Mouse (Mus musculus) CH12.LX (cell line): ENCODE data around the gene Ffar2.

Experiments
- CTCF ChIP-seq, 2 experiments: IDR thresholded peaks in 1 of 2; conservative IDR thresholded peaks in 1 of 2; 2 replicates each; pipeline ENCODE4 v1.5.1; 2011 to 2012; ENCODE audit warnings: low read depth in 2 of 2, low read length in 2 of 2, improper control_type of control experiment in 1 of 2, inconsistent platforms in 1 of 2, mild to moderate bottlenecking in 1 of 2, moderate library complexity in 1 of 2
- E2F4 ChIP-seq: IDR thresholded peaks from 2 replicates; pipeline ENCODE4 v1.6.1; 2011; ENCODE audit warnings: low read depth, low read length, improper control_type of control experiment; ENCODE audit not compliant: insufficient replicate concordance
- ELF1 ChIP-seq: IDR thresholded peaks from 2 replicates; pipeline ENCODE4 v1.6.1; 2014; ENCODE audit warnings: low read depth, mild to moderate bottlenecking, inconsistent platforms, low read length, improper control_type of control experiment
- EP300 ChIP-seq: IDR thresholded peaks from 2 replicates; pipeline ENCODE4 v1.6.1; 2011; ENCODE audit warnings: low read length, improper control_type of control experiment
- GABPA ChIP-seq: IDR thresholded peaks from 2 replicates; pipeline ENCODE4 v1.6.1; 2012; ENCODE audit warnings: low read depth, low read length, improper control_type of control experiment, inconsistent platforms; ENCODE audit not compliant: insufficient replicate concordance
- HCFC1 ChIP-seq: IDR thresholded peaks from 2 replicates; pipeline ENCODE4 v1.6.1; 2012; ENCODE audit warnings: low read depth, mild to moderate bottlenecking, inconsistent platforms, low read length, improper control_type of control experiment
- MAZ ChIP-seq: IDR thresholded peaks from 2 replicates; pipeline ENCODE4 v1.6.1; 2012; ENCODE audit warnings: low read depth, mild to moderate bottlenecking, inconsistent platforms, low read length, improper control_type of control experiment, moderate library complexity
- PAX5 ChIP-seq: IDR thresholded peaks from 2 replicates; pipeline ENCODE4 v1.6.1; 2012; ENCODE audit warnings: low read length, inconsistent platforms, mixed read lengths
- TBP ChIP-seq: conservative IDR thresholded peaks from 2 replicates; pipeline ENCODE4 v1.6.1; 2011; ENCODE audit warnings: low read depth, low read length, improper control_type of control experiment
- TCF12 ChIP-seq: IDR thresholded peaks from 2 replicates; pipeline ENCODE4 v1.6.1; 2014; ENCODE audit warnings: low read depth, mild to moderate bottlenecking, inconsistent platforms, low read length, improper control_type of control experiment
- UBTF ChIP-seq: IDR thresholded peaks from 2 replicates; pipeline ENCODE4 v1.6.1; 2012; ENCODE audit warnings: low read depth, mild to moderate bottlenecking, inconsistent platforms, low read length, improper control_type of control experiment, moderate library complexity
- USF1 ChIP-seq: IDR thresholded peaks from 2 replicates; pipeline ENCODE4 v1.6.1; 2014; ENCODE audit warnings: low read depth, mild to moderate bottlenecking, inconsistent platforms, low read length, improper control_type of control experiment
- ZMIZ1 ChIP-seq: IDR thresholded peaks from 2 replicates; pipeline ENCODE4 v1.6.1; 2012; ENCODE audit warnings: low read depth, mild to moderate bottlenecking, inconsistent platforms, low read length, improper control_type of control experiment

- TF ChIP-seq CTCF (conservative IDR thresholded peaks at IDR 0.05 in 1 of 2, IDR thresholded peaks at IDR 0.05 in 1 of 2; ENCODE audit: low read depth in 2 of 2, low read length in 2 of 2) (0 out of 4 replicates have a peak, but pooled peaks of 1 of the 2 experiments have one; percentile 17), PAX5 (no peak), ZMIZ1 (no peak), ELF1 (no peak), USF1 (no peak), UBTF (no peak), MAZ (no peak), HCFC1 (no peak), TBP (no peak), E2F4 (no peak), EP300 (no peak), TCF12 (no peak), GABPA (no peak)
Measured at GRCm38 (mm10) chr7:30777081-30777579, 46.4 kb downstream of the Ffar2 start.
